Mouse (Mus musculus) lung, adult 2 months (tissue): ENCODE measurements around the gene Sucnr1.

Experiments
- CTCF ChIP-seq: fragments of 200-500 bp; IDR thresholded peaks from 2 replicates; pipeline ENCODE4 v1.5.1; 2011; ENCODE audit warnings: mild to moderate bottlenecking, low read length, control low read depth; ENCODE audit not compliant: insufficient read depth
- POLR2A ChIP-seq: fragments of 200-500 bp; IDR thresholded peaks from 2 replicates; pipeline ENCODE4 v1.6.1; 2011; ENCODE audit warnings: low read depth, mild to moderate bottlenecking, control low read depth, low read length, borderline replicate concordance; ENCODE audit errors: extremely low read depth

DNA sequence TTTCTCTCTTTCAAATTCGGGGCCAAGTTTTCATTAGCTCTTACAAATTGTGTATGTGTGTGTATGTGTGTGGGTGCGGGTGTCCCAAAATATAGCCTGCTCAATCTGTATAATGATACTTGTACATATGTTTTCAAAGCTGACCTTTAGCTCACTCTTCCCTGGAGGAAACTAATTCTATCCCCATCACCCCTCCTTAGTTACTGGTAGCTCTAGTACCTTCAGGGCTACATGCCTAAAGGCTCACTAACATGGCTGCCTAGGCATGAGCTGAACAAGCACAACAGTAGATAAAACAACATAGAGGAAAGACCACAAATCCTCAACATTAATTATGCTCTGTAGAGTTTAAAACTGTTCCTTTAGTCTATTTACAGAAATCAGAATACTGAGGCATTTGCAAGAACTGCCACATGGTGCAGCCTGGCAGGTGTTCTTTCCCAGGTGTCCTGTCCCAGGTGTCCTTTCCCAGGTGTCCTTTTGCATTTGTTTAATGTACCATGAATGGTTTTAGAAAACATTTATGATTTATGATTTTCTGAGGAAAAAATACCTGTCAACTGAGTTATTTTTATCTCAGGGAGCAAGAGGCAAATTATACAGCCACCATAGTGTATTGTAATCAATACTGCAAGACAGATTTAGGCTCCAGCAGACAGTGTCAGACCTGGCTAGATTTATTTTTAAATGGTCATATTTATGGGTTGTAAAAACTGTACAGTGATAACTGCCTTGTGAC is 24.4 kb upstream of the Sucnr1 start:
- TF ChIP-seq POLR2A (no peak), CTCF (no peak)
